ENCODE assay signal across 13 mouse cellular contexts in genomic region chr6:144039221-144039620, GRCm38 (mm10).
DNase-seq lines count a peak whose midpoint lies in the region; ATAC-seq and TF ChIP-seq lines count a peak whose summit lies in the region.
"Had no signal": no experiment of that assay in that cellular context is flagged by ENCODE, and none has a peak within 500 bp of the region (broad histone marks: within the 10 kb centered on the region; RNA-seq: fewer than 3 reads in every experiment).

No protein-coding gene starts in this region.

- TF ChIP-seq EP300 in stomach, postnatal 0 days (optimal IDR thresholded peaks at IDR 0.05) = no peak

- H3K27ac ChIP-seq in forebrain, embryonic 10.5 days = peak overlapping the region; percentile 56; the same call in 1 of the 2 replicates
- no peak overlapping the region for H3K27ac ChIP-seq in forebrain, embryonic 13.5 days
- no peak overlapping the region for H3K27ac ChIP-seq in midbrain, embryonic 11.5 days (ENCODE audit: low read depth, low read length)
- no peak overlapping the region for H3K27ac ChIP-seq in midbrain, embryonic 16.5 days (ENCODE audit: low read length)
- peak overlapping the region; percentile 79 for H3K27ac ChIP-seq in limb, embryonic 10.5 days
- no peak overlapping the region for H3K27ac ChIP-seq in stomach, postnatal 0 days (replicated peaks)

- ATAC-seq in forebrain, embryonic 13.5 days = no peak
- no peak for ATAC-seq in midbrain, embryonic 11.5 days (ENCODE audit: low FRiP score)
- no peak for ATAC-seq in midbrain, embryonic 16.5 days
- ATAC-seq in stomach, postnatal 0 days (ENCODE audit: low FRiP score, low TSS enrichment) = no peak
- ATAC-seq: inflammation-experienced regulatory T-cells, adult 6 months; lung, postnatal 0 days had no signal

- no peak overlapping the region for H3K9ac ChIP-seq in forebrain, embryonic 13.5 days
- no peak overlapping the region; the same call in 1 of the 2 replicates for H3K9ac ChIP-seq in midbrain, embryonic 11.5 days (ENCODE audit: low read length)
- H3K9ac ChIP-seq in midbrain, embryonic 16.5 days (ENCODE audit: low read depth, low read length) = no peak overlapping the region
- H3K9ac ChIP-seq in stomach, postnatal 0 days (ENCODE audit: low read length) = no peak overlapping the region
- H3K9ac ChIP-seq: heart, embryonic 12.5 days had no signal

- peaks cover 55% of the 10 kb centered on the region for H3K4me1 ChIP-seq in forebrain, embryonic 10.5 days
- H3K4me1 ChIP-seq in forebrain, embryonic 13.5 days = peaks cover 47% of the 10 kb centered on the region
- peaks cover 29% of the 10 kb centered on the region for H3K4me1 ChIP-seq in midbrain, embryonic 11.5 days (ENCODE audit: control insufficient read depth, insufficient read depth, low read length)
- peaks cover 15% of the 10 kb centered on the region for H3K4me1 ChIP-seq in midbrain, embryonic 16.5 days (ENCODE audit: control insufficient read depth, insufficient read depth, low read length)
- peaks cover 37% of the 10 kb centered on the region for H3K4me1 ChIP-seq in limb, embryonic 10.5 days
- H3K4me1 ChIP-seq in stomach, postnatal 0 days (replicated peaks; ENCODE audit: control insufficient read depth, insufficient read depth) = no peaks in the 10 kb centered on the region

- peaks cover 7% of the 10 kb centered on the region; the same call in 1 of the 2 replicates for H3K27me3 ChIP-seq in forebrain, embryonic 10.5 days (ENCODE audit: poor library complexity, severe bottlenecking)
- H3K27me3 ChIP-seq in forebrain, embryonic 13.5 days = no peaks in the 10 kb centered on the region
- H3K27me3 ChIP-seq in midbrain, embryonic 11.5 days (ENCODE audit: control insufficient read depth, insufficient read depth, low read length) = no peaks in the 10 kb centered on the region
- H3K27me3 ChIP-seq in midbrain, embryonic 16.5 days (ENCODE audit: control insufficient read depth, insufficient read depth, low read depth, low read length) = no peaks in the 10 kb centered on the region
- H3K27me3 ChIP-seq in limb, embryonic 10.5 days (ENCODE audit: low read depth, poor library complexity, severe bottlenecking) = no peaks in the 10 kb centered on the region
- no peaks in the 10 kb centered on the region for H3K27me3 ChIP-seq in stomach, postnatal 0 days (ENCODE audit: control insufficient read depth, insufficient read depth, low read length)
- H3K27me3 ChIP-seq: heart, embryonic 12.5 days had no signal

- WGBS in forebrain, embryonic 10.5 days = 16% methylated on average over 7 of the region's 7 CpGs
- 6% methylated on average over 7 of the region's 7 CpGs for WGBS in forebrain, embryonic 13.5 days
- 39% methylated on average over 7 of the region's 7 CpGs for WGBS in midbrain, embryonic 11.5 days
- 22% methylated on average over 7 of the region's 7 CpGs for WGBS in midbrain, embryonic 16.5 days
- 58% methylated on average over 7 of the region's 7 CpGs for WGBS in limb, embryonic 10.5 days
- 43% methylated on average over 7 of the region's 7 CpGs for WGBS in stomach, postnatal 0 days

- intact Hi-C loops in heart, postnatal 14 days (cut with DNase I) = no loop called here

- H3K4me2 ChIP-seq in forebrain, embryonic 13.5 days = no peak overlapping the region
- no peak overlapping the region for H3K4me2 ChIP-seq in midbrain, embryonic 11.5 days
- H3K4me2 ChIP-seq in midbrain, embryonic 16.5 days (ENCODE audit: low read length) = no peak overlapping the region
- H3K4me2 ChIP-seq in stomach, postnatal 0 days (replicated peaks; ENCODE audit: low read depth) = 0 out of 2 replicates have a peak overlapping the region, but pooled peaks have one; percentile 21
- H3K4me2 ChIP-seq: heart, embryonic 12.5 days had no signal

- no peak overlapping the region; the same call in 1 of the 2 replicates for H3K4me3 ChIP-seq in forebrain, embryonic 10.5 days
- no peak overlapping the region for H3K4me3 ChIP-seq in forebrain, embryonic 13.5 days
- H3K4me3 ChIP-seq in midbrain, embryonic 11.5 days (ENCODE audit: low read depth, low read length) = no peak overlapping the region
- H3K4me3 ChIP-seq in midbrain, embryonic 16.5 days (ENCODE audit: low read depth, low read length) = no peak overlapping the region
- no peak overlapping the region for H3K4me3 ChIP-seq in limb, embryonic 10.5 days
- H3K4me3 ChIP-seq in stomach, postnatal 0 days (ENCODE audit: low read depth, low read length) = no peak overlapping the region
- H3K4me3 ChIP-seq: heart, embryonic 12.5 days; myocyte had no signal

- peaks cover 14% of the 10 kb centered on the region for H3K36me3 ChIP-seq in forebrain, embryonic 10.5 days (replicated peaks)
- H3K36me3 ChIP-seq in forebrain, embryonic 13.5 days (ENCODE audit: poor library complexity, severe bottlenecking) = no peaks in the 10 kb centered on the region
- H3K36me3 ChIP-seq in midbrain, embryonic 11.5 days (ENCODE audit: control insufficient read depth, insufficient read depth, low read length) = no peaks in the 10 kb centered on the region
- H3K36me3 ChIP-seq in midbrain, embryonic 16.5 days (ENCODE audit: control insufficient read depth, insufficient read depth, low read length) = no peaks in the 10 kb centered on the region
- H3K36me3 ChIP-seq in limb, embryonic 10.5 days = no peaks in the 10 kb centered on the region
- H3K36me3 ChIP-seq in stomach, postnatal 0 days (ENCODE audit: control insufficient read depth, insufficient read depth, low read length) = no peaks in the 10 kb centered on the region
- H3K36me3 ChIP-seq: heart, embryonic 12.5 days had no signal

- no peaks in the 10 kb centered on the region for H3K9me3 ChIP-seq in forebrain, embryonic 10.5 days
- no peaks in the 10 kb centered on the region for H3K9me3 ChIP-seq in forebrain, embryonic 13.5 days (replicated peaks)
- H3K9me3 ChIP-seq in midbrain, embryonic 11.5 days (ENCODE audit: control insufficient read depth, low read length) = no peaks in the 10 kb centered on the region
- no peaks in the 10 kb centered on the region for H3K9me3 ChIP-seq in midbrain, embryonic 16.5 days (replicated peaks; ENCODE audit: control insufficient read depth, low read length, poor library complexity, severe bottlenecking)
- H3K9me3 ChIP-seq in limb, embryonic 10.5 days (replicated peaks) = no peaks in the 10 kb centered on the region
- no peaks in the 10 kb centered on the region for H3K9me3 ChIP-seq in stomach, postnatal 0 days (ENCODE audit: control insufficient read depth, low read length)
- H3K9me3 ChIP-seq: heart, embryonic 12.5 days had no signal

- DNase-seq in forebrain, embryonic 10.5 days (ENCODE audit: extremely low spot score, low spot score) = peak; percentile 34
- peak; percentile 83 for DNase-seq in midbrain, embryonic 11.5 days (ENCODE audit: low spot score, missing footprints)
- no peak for DNase-seq in limb, embryonic 10.5 days (ENCODE audit: low spot score)
- no peak for DNase-seq in stomach, postnatal 0 days (ENCODE audit: low spot score)
- DNase-seq in urinary bladder, postnatal 36 days (ENCODE audit: low spot score in 2 of 2) = no peak
- DNase-seq in heart, postnatal 14 days = no peak
- DNase-seq: right cerebral cortex, postnatal 14 days had no signal

- no peak for TF ChIP-seq CTCF in stomach, postnatal 0 days (IDR thresholded peaks at IDR 0.05; ENCODE audit: low read depth)

Comparison
In these comparisons a context has a peak if more than half of its experiments do, and no peak if none do; other contexts are left out.
1. H3K27ac ChIP-seq: peak in forebrain, embryonic 10.5 days (single experiment) and limb, embryonic 10.5 days (single experiment); none in forebrain, embryonic 13.5 days (single experiment), midbrain, embryonic 11.5 days (single experiment), midbrain, embryonic 16.5 days (single experiment) and stomach, postnatal 0 days (single experiment).
2. DNase-seq: peak in forebrain, embryonic 10.5 days (single experiment) and midbrain, embryonic 11.5 days (single experiment); none in limb, embryonic 10.5 days (single experiment), stomach, postnatal 0 days (single experiment), urinary bladder, postnatal 36 days (0 of 2) and heart, postnatal 14 days (0 of 2).